Mouse (Mus musculus): ENCODE results near the gene Gm15448.
"Not testable (repeated sequence)": the region's sequence is repeated elsewhere in the genome, so short reads cannot be mapped to it uniquely, and the experiment has no call there.

DNA sequence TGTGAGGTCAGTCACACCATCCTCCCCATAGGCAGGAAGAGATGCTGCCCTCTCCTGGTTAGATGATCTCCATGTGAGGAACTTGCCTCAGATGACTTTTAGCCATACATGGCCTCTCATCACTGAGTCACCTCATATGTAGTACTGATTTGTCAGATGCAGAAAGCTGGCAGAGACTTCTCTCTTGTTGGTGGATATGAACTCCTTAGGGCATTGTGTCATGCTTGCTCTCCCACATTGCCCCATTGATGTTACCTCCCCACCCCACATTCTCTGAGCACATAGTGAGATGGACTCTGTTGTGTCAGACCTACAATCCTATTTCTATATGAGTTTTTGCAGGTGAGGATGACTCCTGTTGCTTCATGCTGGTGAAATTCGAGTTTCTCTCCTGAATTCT lies 49.5 kb upstream of the Gm15448 start:
- not testable (repeated sequence) for TF ChIP-seq POLR2A (IDR thresholded peaks at IDR 0.05; ENCODE audit: low read depth, low read length); CTCF (IDR thresholded peaks at IDR 0.05; ENCODE audit: borderline replicate concordance, insufficient read depth, low read length)
